In genomic region chr4:128654505-128655381, GRCm38 (mm10) we compare ENCODE assay signal across 8 mouse cellular contexts. TPM values are rescaled to one million over a fixed set of nuclear protein-coding genes. Genes with fewer than 3 reads are reported as not detected.
DNase-seq lines count a peak whose midpoint lies in the region; ATAC-seq and TF ChIP-seq lines count a peak whose summit lies in the region.

Gene Phc2, plus strand, starts transcription at chr4:128654702.

- no peaks in the 10 kb centered on the region for H3K36me3 ChIP-seq in lung, embryonic 14.5 days (ENCODE audit: insufficient read depth)

- under 1% methylated on average over 85 of the region's 85 CpGs for WGBS in lung, embryonic 14.5 days

- peak; percentile 18; the same call in 1 of the 2 replicates for TF ChIP-seq CTCF in lung, embryonic 14.5 days (IDR thresholded peaks at IDR 0.05; ENCODE audit: low read depth)

- H3K4me1 ChIP-seq in lung, embryonic 14.5 days (ENCODE audit: insufficient read depth), result peaks cover 20% of the 10 kb centered on the region

- H3K4me2 ChIP-seq in lung, embryonic 14.5 days, result peak within 1 kb of the TSS; percentile 94

- no peaks in the 10 kb centered on the region for H3K9me3 ChIP-seq in lung, embryonic 14.5 days (ENCODE audit: low read depth, low read length)

- H3K27ac ChIP-seq in lung, embryonic 14.5 days (ENCODE audit: low read depth), result peak within 1 kb of the TSS; percentile 66

- ATAC-seq in frontal cortex, adult (ENCODE audit: low TSS enrichment), result peak; percentile 94
- peak; percentile 95 for ATAC-seq in hematopoietic stem cell, adult 5-6 weeks (replicated peaks in 1 of 2; ENCODE audit: insufficient read depth in 1 of 2, low FRiP score in 2 of 2, low TSS enrichment in 1 of 2, low read depth in 1 of 2, poor library complexity in 2 of 2, severe bottlenecking in 2 of 2)
- ATAC-seq in lung, embryonic 14.5 days (ENCODE audit: insufficient read depth), result peak; percentile 91
- ATAC-seq in neutrophil, adult 5-6 weeks (ENCODE audit: extremely low read depth, insufficient number of reproducible peaks, low FRiP score, poor library complexity, severe bottlenecking), result peak; percentile 89

- H3K27me3 ChIP-seq in lung, embryonic 14.5 days (ENCODE audit: insufficient read depth, low read length), result no peaks in the 10 kb centered on the region

- peak within 1 kb of the TSS; percentile 70 for H3K4me3 ChIP-seq in lung, embryonic 14.5 days (ENCODE audit: low read depth, low read length)

- peak; percentile 95 for DNase-seq in MN1 (ENCODE audit: low spot score)
- DNase-seq in cerebellum, adult 9-11 months, result peak; percentile 98
- peak; percentile 95 to 97 for DNase-seq in layer of hippocampus, adult 8-10 months (ENCODE audit: low spot score in 2 of 2)
- peak; percentile 98 for DNase-seq in lung, embryonic 14.5 days
- peak; percentile 95 for DNase-seq in testis, postnatal 14 days (ENCODE audit: low spot score)

- H3K9ac ChIP-seq in lung, embryonic 14.5 days, result peak within 1 kb of the TSS; percentile 67

RNA-seq across cellular contexts. Expression of gene Phc2, which starts in this region (rescaled TPM):
- total RNA-seq in hematopoietic stem cell, adult 5-6 weeks (2017), result 15.8 and 18.8 TPM in 2 replicates
- 10 to 100 TPM; 87.3 to 94.0 (median 91.6) TPM for total RNA-seq in layer of hippocampus, adult 8-10 months (2022)
- 99.0 and 107 TPM in 2 replicates for polyA plus RNA-seq in lung, embryonic 14.5 days (2014; fragmentation: Nextera tagmentation; extraction: Ambion mirVana)
- total RNA-seq in neutrophil, adult 5-6 weeks (2017), result 31.8 and 33.6 TPM in 2 replicates

Comparison
In these comparisons a context has a peak if more than half of its experiments do, and no peak if none do; other contexts are left out.
1. Peak in every context shown above with its lines: DNase-seq, ATAC-seq, H3K4me3 ChIP-seq and H3K27ac ChIP-seq.